Mouse (Mus musculus) inflammation-experienced regulatory T-cells, adult 6 months (primary cell): ENCODE results near the gene Dchs2. TPM values are rescaled to one million over a fixed set of nuclear protein-coding genes. Genes with fewer than 3 reads are reported as not detected.
A peak's percentile ranks its signal among the peaks of the same experiment; 100 is the strongest.
"Not testable (repeated sequence)": the region's sequence is repeated elsewhere in the genome, so short reads cannot be mapped to it uniquely, and the experiment has no call there.

Experiments used
- ATAC-seq: one replicate; pipeline ENCODE4 v1.8.0; 2017
- polyA plus RNA-seq, 3 experiments: library from polyadenylated mRNA; unstranded; fragments of 100-300 nt; shearing (Covaris generic); gene quantifications; one replicate each; pipeline ENCODE4 v1.2.1; 2017

Dchs2 gene
- not detected for polyA plus RNA-seq

DNA sequence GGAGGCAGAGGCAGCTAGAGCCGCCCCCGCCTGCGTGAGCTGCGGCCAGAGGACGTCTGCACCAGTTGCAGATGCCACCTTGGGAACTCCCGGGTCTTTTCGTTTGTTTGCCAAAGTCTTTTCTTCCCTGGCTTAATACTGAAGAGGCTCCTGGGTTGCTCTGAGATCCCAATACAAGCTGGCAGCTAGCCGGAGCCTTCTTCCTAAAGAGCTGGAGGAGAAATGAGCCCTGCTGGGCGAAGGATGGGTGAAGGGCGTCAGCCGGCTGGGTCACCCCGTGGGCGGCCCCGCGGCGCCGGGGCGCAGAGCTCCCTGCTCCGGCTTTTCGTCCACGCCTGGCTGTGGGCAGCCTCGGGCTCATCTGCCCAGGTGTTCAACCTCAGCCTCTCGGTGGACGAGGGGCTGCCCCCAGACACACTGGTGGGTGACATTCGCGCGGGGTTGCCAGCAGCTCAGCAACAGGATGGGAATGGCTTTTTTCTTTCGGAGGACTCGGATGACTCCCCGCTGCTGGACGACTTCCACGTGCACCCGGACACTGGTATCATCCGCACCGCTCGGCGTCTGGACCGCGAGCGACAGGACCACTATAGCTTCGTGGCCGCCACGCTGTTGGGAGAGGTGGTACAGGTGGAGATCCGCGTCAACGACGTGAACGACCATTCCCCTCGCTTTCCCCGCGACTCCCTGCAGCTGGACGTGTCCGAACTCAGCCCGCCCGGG is at the start of gene Dchs2:
Gene Dchs2 (plus strand): TSS at position 223 of the 723 bp plus-strand sequence.
- no peak for ATAC-seq

- peak; percentile 69 for ATAC-seq
Measured at GRCm38 (mm10) chr3:83080567-83081055, 47.1 kb upstream of the Dchs2 start.

- ATAC-seq: no peak
Measured at GRCm38 (mm10) chr3:83097586-83097985, 30.2 kb upstream of the Dchs2 start.

DNA sequence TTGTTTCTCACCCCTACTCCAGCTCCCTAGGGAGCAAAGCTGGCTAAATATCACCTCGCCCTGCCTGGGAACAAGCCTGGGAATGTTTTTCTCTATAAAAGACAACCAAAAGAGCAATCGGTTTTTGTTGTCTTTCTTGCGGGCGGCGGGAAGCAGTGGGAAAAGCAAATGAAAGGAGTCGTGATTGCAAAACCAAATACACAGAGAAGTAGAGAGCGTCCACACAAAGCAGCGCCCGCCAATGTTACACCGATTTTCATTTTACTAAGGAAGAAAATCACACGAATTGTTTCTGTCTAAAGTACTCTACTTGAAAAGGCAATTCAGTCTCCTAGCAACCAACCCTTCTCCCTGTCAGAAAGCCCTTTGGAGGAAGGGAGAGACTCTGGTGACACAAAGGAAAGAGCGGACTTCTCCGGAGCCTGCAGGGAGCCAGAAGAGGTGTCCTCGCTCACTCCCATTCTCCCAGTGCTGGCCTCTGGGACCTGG is 29.2 kb upstream of the Dchs2 start:
- ATAC-seq: no peak

- ATAC-seq: no peak
Measured at GRCm38 (mm10) chr3:83099139-83099538, 28.6 kb upstream of the Dchs2 start.

DNA sequence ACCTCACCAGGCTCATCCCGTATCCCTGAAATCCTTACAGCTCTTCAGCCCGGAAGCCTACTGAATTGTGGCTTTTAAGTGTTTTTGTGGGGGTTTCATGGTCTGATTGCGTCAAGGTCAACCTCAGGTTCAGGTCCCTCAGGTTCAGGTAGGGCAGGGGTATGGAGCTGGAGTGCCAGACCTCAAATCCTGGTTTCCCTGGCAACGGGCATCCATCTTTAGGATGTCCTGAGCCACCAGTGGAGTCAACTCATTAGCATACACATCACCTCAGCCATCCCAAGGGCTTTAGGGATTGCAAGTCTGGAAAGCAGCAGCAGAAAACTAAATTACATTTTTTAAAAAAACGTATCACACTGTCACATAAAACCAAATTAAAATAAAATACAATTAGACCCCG is 28.1 kb upstream of the Dchs2 start:
- ATAC-seq: no peak

- ATAC-seq: no peak
Measured at GRCm38 (mm10) chr3:83102286-83102685, 25.5 kb upstream of the Dchs2 start.

- no peak for ATAC-seq
Measured at GRCm38 (mm10) chr3:83110163-83110562, 17.6 kb upstream of the Dchs2 start.

DNA sequence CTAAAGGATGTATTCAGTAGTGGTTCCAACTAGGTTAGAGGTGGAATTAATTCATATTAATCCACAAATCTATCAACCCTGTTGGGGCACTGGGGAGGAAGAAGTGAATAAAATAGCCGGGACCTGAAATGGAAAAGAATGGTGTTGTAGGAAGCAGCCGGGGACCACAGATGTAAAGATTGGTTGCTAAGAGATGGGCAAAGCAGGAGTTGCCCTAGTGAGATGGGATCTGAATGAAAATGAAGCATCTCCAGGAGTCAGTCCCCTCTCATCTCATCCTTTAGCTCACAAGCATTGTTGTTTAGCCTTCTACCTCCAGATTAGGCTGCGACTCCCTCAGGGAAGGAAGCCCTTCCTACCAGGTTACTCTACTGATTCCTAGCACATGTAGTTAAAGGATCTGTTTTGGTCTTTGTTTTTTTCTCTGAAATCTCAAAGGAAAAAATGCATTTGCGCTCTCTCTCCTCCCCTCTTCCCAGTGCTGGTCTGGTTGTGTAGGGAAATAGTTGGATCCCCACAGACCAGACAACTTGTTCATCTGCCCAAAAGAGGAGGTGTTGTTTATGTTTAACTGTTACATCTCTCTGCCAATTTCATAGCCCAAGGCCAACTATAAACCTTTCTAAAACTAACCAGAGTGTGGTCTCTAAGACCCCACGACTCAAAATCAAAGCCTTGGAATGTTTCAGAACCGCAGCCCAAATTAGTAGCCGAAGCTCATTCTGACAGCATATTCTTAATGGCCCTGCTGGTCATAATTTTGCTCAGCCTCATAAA is 16.1 kb upstream of the Dchs2 start:
- ATAC-seq: no peak

DNA sequence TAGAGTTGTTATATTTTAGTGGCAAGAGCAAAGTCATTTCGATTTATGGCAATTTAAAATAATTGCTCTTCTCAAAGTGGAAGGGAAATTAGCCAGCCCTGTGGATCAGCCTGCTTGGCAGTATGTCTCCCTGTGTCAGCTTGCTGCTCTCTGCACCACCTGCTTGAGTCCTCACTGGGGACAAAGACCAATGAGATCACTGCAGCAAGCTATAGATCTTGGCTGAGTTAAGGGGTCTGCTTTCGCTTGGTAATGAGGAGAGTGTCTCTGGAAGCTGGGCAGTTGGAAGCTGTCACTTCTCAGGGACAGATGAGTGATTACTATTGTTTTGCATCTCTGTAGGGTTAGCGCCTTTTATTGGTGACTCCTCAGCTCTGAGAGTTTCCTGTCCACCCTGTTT is 14.9 kb upstream of the Dchs2 start:
- no peak for ATAC-seq

- no peak for ATAC-seq
Measured at GRCm38 (mm10) chr3:83114946-83115345, 12.8 kb upstream of the Dchs2 start.

DNA sequence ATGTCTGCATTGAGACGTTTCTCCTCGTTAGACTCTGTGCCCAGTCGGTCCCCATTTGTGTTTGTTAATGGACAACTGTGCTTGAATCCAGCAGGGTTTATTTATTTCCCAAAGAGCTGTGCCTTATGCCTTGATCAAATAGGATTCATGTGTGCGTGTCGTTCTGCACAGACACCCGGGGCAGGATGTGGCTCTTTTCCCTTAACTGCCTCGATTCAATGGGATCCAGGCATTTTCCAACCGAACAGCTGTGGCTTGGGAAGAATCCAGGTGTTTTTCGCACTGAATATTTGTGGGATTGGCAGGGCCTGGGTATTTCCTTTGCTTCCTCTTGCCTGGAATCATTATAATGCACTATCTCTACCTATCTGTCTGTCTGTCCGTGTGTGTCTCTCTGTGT is 10.2 kb upstream of the Dchs2 start:
- no peak for ATAC-seq

DNA sequence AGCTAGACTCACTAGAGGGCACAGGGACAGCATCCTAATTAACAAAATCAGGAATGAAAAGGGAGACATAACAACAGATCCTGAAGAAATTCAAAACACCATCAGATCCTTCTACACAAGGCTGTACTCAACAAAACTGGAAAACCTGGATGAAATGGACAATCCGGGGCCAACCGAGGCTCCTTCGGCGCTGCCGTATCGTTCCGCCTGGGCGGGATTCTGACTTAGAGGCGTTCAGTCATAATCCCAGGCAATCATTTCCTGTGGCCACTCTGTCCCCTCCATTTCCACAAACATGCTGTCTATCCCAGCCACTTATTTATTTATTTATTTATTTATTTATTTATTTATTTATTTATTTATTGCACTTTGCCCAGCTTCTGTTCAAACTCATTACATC is 3.8 kb upstream of the Dchs2 start:
- ATAC-seq: not testable (repeated sequence)

DNA sequence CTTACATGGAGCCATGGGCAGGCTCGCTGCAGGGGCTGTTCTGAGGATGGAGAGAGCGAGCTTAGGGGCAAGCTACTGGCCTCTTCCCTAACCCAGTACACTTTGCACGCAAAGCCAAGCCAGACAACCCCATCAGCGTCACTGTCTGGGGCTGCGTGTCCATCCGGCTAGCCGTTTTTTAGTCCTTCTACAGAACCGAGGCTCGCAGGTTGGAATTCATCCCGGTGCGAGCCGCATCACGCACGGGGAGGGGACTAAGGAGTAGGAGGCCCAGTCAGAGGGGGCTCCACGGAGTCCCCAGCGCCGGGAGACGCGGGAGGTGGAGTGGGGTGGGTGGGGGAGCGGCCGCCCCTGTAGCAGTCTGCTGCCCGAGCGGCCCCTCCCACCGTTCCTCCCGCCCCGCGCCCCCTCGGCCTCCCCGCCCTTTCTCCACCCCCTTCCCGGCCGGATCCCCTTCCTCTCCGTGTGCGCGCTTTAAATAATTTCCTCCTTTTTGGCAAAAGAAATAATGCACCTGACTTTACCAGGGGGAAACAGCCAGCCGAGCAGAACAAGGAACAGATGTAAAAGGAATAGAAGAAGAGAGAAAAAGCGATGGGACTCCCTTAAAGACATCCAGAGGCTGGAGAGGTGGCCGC is 541 bp upstream of the Dchs2 start:
- ATAC-seq: no peak

- no peak for ATAC-seq
Measured at GRCm38 (mm10) chr3:83128449-83128922, 738 bp downstream of the Dchs2 start.

DNA sequence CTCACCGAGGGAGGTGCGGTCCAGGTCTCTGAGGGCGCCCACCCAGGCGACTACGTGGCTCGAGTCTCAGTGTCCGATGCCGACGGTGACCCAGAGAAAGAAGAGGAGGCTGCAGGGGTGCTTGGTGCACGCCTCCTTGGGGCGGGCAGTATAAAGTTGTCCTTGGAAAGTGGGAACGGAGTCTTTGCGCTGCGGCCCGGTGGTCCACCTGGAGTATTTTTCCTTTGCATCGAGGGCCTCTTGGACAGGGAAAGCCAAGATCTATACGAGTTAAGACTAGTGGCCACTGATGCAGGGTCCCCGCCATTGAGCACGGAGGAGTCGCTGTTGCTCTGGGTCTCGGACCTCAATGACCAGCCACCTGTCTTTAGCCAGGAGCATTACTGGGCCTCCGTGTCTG is 1.4 kb downstream of the Dchs2 start:
- no peak for ATAC-seq

- ATAC-seq: no peak
Measured at GRCm38 (mm10) chr3:83136413-83136812, 8.7 kb downstream of the Dchs2 start.

DNA sequence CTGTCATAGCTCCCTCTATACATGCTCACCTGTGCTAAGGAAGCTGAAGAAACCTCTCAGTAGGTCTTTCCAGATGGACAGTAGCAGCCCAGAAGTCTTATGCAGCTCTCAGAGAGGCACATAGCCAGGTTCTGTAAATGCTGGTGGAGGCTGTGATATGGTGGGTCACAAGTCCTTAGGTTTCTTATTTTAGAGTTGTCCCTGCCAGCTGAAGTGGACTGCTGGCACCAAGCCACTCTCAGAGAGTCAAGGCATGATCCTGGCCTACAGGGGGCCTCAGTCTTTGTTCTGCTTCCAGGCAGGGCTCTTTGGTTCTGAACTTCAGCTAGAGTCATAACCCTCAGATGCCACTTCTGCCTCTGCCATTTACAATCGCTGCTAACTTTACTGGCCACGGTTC is 11.1 kb downstream of the Dchs2 start:
- ATAC-seq: no peak

DNA sequence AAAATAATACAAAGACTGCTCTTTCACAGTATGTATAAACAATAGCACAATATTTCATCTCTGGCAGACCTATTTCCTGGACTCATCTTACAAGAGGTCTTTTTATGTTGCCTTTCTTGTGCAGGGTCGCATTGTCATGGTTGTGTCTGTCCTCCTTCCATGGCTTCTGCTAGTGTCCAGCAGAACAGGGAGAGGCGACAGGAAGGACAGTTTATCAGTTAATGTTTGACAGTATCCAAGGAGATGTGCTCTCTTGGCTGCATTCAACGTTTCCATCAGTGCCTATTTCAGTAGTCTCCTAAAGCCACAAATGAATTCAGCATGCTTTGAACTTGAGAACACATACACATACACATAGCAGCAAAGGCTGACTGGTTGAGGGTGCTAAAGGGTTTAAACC is 17.9 kb downstream of the Dchs2 start:
- no peak for ATAC-seq

DNA sequence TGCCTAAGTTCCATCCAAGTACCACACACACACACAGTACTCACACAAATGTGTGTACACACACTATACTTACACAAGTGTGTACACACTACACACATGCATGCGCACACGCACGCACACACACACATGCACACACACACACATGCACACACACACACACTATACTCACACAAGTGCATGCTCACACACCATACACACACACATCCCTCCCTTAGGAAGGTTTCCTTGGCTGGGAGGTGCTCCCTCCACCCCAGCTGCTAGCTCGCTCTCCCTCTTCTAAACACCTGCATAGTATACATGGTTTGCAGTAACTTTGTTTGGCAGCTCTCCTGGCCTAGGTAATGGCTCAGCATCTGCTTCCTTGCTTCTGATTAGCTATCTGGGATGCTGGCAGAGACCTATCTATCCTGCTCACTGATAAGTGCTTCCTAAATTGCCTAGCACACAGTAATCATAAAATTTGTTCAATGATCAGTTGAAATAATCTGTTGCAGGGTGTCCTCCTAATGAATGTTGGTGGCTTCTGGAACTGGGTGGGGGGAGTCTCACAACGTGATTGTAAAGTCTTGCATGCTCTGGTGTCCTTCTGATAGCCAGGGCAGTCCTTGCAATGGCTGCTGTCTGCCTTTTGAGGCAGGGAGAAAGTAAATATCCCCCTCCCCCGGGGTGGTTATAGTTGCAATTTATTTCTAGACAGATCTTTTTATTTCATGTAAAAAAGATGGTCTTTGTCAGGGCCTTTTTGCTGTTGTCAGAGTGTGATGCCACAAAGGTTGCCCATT is 19.7 kb downstream of the Dchs2 start:
- ATAC-seq: no peak

DNA sequence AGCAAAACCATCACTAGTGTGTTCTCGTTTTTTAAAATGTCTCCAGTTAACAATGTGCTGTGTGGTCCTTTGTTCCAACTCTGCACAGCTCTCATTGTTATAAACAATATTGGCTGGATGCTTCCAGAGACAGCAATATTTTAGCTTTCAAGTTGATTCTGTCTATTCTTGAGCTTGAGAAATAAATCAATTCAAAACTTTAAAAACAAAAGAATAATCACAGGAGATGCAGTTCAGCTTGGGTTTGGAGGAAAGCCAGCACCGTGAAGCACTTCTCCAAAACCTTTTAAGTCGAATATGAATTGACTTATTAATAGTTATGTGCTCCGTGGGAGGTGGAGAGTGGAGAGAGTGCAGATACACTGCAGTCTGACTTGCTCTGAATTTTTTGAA is 20.3 kb downstream of the Dchs2 start:
- no peak for ATAC-seq

DNA sequence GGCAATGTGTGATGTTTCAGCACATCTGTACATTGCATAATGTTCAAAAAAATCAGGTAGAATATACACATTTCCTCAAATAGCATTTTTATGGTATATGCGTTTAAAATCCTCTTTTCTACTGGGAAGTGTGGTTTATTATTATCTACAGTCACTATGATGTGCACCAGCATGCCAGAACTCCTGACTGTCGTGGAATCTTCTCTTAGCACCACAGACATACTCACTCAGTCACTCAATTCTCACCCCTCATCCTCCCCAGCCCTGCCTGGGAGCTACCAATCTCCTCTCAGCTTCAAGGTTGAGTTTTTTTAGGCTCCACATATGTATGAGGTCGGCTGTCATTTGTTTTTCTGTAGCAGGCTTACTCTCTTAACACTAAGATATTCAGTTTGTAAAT is 20.8 kb downstream of the Dchs2 start:
- ATAC-seq: no peak
